Mouse (Mus musculus): ENCODE measurements around the gene Rfxank. TPM values are rescaled to one million over a fixed set of nuclear protein-coding genes. Genes with fewer than 3 reads are reported as not detected.

The Rfxank gene
- polyA plus RNA-seq, 1 experiment = 11.2 TPM

DNA sequence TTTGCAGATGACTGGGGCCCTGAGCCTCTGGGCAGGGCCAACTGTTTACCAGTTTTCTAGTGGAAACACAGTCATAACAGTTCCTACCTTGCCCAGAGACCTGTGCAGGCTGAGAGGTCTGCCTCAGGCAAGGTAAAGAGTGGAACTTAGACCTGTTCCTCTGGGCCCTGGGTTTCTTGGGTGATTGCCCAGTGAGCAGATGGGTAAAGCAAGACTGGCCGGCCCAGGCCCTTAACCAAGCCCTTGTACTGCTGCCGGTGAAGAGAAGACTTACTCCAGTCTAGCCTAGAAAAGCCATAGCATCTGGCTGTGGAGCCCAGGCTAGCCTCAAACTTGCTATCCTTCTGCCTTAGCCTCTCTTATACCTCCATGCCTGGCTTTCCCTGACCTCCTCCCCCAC, 57.0 kb downstream of the Rfxank start:
- Histone ChIP-seq H3K4me3 (no peak overlapping the region), H3K27me3 (ENCODE audit: control insufficient read depth, insufficient read depth, insufficient read length) (peaks cover 24% of the 10 kb centered on the region), H3K4me2 (ENCODE audit: low read depth) (no peak overlapping the region), H3K36me3 (ENCODE audit: control insufficient read depth, insufficient read depth) (no peaks in the 10 kb centered on the region), H3ac (ENCODE audit: control insufficient read depth, insufficient read length) (no peak overlapping the region), H3K79me2 (ENCODE audit: control insufficient read depth, insufficient read depth) (no peaks in the 10 kb centered on the region)
- no peak for TF ChIP-seq POLR2A (IDR thresholded peaks at IDR 0.05; ENCODE audit: insufficient read length, low read depth)
- no peak for TF ChIP-seq CEBPB (IDR thresholded peaks at IDR 0.05; ENCODE audit: insufficient read depth, poor library complexity, severe bottlenecking)
- TF ChIP-seq MYOD1 (IDR thresholded peaks at IDR 0.05; ENCODE audit: control insufficient read depth in 1 of 3, insufficient read length in 2 of 3, low read depth in 2 of 3) = no peak
- TF ChIP-seq E2F4 (IDR thresholded peaks at IDR 0.05; ENCODE audit: insufficient read depth) = no peak
- TF ChIP-seq TCF12 (IDR thresholded peaks at IDR 0.05; ENCODE audit: insufficient read depth, poor library complexity, severe bottlenecking) = no peak
- TF ChIP-seq TCF3 (IDR thresholded peaks at IDR 0.05; ENCODE audit: insufficient read length, low read depth) = no peak
- TF ChIP-seq SRF (IDR thresholded peaks at IDR 0.05; ENCODE audit: control insufficient read depth, insufficient read length, low read depth) = no peak
- TF ChIP-seq REST (IDR thresholded peaks at IDR 0.05; ENCODE audit: insufficient read depth, insufficient read length) = no peak
- TF ChIP-seq MYOG (IDR thresholded peaks at IDR 0.05; ENCODE audit: control insufficient read depth in 1 of 3, insufficient read depth in 1 of 3, insufficient read length in 2 of 3, low read depth in 2 of 3) = no peak
- no peak for TF ChIP-seq POLR2AphosphoS2 (IDR thresholded peaks at IDR 0.05; ENCODE audit: insufficient read length, low read depth)

Other genes starting within 250 kb of the Rfxank start
- 0.92 TPM for gene Tssk6, start 237.0 kb downstream of the Rfxank start, polyA plus RNA-seq (2012; fragmentation: generic; extraction: Trizol)
- gene Ndufa13, start 236.6 kb downstream of the Rfxank start, polyA plus RNA-seq (2012; fragmentation: generic; extraction: Trizol) = 277 TPM
- 19.0 TPM for gene Yjefn3, start 236.4 kb downstream of the Rfxank start, polyA plus RNA-seq (2012; fragmentation: generic; extraction: Trizol)
- 46.7 TPM for gene Gatad2a, start 142.8 kb downstream of the Rfxank start, polyA plus RNA-seq (2012; fragmentation: generic; extraction: Trizol)
- 27.4 TPM for gene Mau2, start 96.4 kb downstream of the Rfxank start, polyA plus RNA-seq (2012; fragmentation: generic; extraction: Trizol)
- 38.4 TPM for gene Sugp1, start 96.3 kb downstream of the Rfxank start, polyA plus RNA-seq (2012; fragmentation: generic; extraction: Trizol)
- gene Tm6sf2, start 66.2 kb downstream of the Rfxank start, polyA plus RNA-seq (2012; fragmentation: generic; extraction: Trizol) = 0.54 TPM
- gene Hapln4, start 55.7 kb downstream of the Rfxank start, polyA plus RNA-seq (2012; fragmentation: generic; extraction: Trizol) = 6.0 TPM
- not detected for gene Ncan, start 18.3 kb downstream of the Rfxank start, polyA plus RNA-seq (2012; fragmentation: generic; extraction: Trizol)
- gene Nr2c2ap, start 7.8 kb downstream of the Rfxank start, polyA plus RNA-seq (2012; fragmentation: generic; extraction: Trizol) = 41.3 TPM
- gene Borcs8, start 345 bp upstream of the Rfxank start, polyA plus RNA-seq (2012; fragmentation: generic; extraction: Trizol) = 53.0 TPM
- gene Mef2b, start 557 bp upstream of the Rfxank start, polyA plus RNA-seq (2012; fragmentation: generic; extraction: Trizol) = 0.85 TPM
- gene Tmem161a, start 33.2 kb upstream of the Rfxank start, polyA plus RNA-seq (2012; fragmentation: generic; extraction: Trizol) = 132 TPM
- gene Slc25a42, start 73.2 kb upstream of the Rfxank start, polyA plus RNA-seq (2012; fragmentation: generic; extraction: Trizol) = 2.6 TPM
- gene Sugp2, start 95.1 kb upstream of the Rfxank start, polyA plus RNA-seq (2012; fragmentation: generic; extraction: Trizol) = 15.4 TPM
- 35.4 TPM for gene Armc6, start 95.3 kb upstream of the Rfxank start, polyA plus RNA-seq (2012; fragmentation: generic; extraction: Trizol)
- 43.6 TPM for gene Homer3, start 143.7 kb upstream of the Rfxank start, polyA plus RNA-seq (2012; fragmentation: generic; extraction: Trizol)
- 106 TPM for gene Ddx49, start 163.3 kb upstream of the Rfxank start, polyA plus RNA-seq (2012; fragmentation: generic; extraction: Trizol)
- 236 TPM for gene Cope, start 163.4 kb upstream of the Rfxank start, polyA plus RNA-seq (2012; fragmentation: generic; extraction: Trizol)
- 4.4 TPM for gene Cers1, start 176.6 kb upstream of the Rfxank start, polyA plus RNA-seq (2012; fragmentation: generic; extraction: Trizol)
- gene Gdf1, start 190.7 kb upstream of the Rfxank start, polyA plus RNA-seq (2012; fragmentation: generic; extraction: Trizol) = 2.6 TPM
- gene Upf1, start 214.1 kb upstream of the Rfxank start, polyA plus RNA-seq (2012; fragmentation: generic; extraction: Trizol) = 35.8 TPM
- gene Comp, start 234.4 kb upstream of the Rfxank start, polyA plus RNA-seq (2012; fragmentation: generic; extraction: Trizol) = 0.05 TPM

Data from myocyte (in vitro differentiated cells).